Mouse (Mus musculus): ENCODE data around the gene Erfe. TPM values are rescaled to one million over a fixed set of nuclear protein-coding genes. Genes with fewer than 3 reads are reported as not detected.

Gene Erfe
- polyA plus RNA-seq, 1 experiment = 7.3 TPM

GRCm38 (mm10) chr1:91412286-91413029 lies 46.2 kb downstream of the Erfe start:
- H3ac ChIP-seq (ENCODE audit: control insufficient read depth, insufficient read length, low read depth) = peak overlapping the region; percentile 82
- no peaks in the 10 kb centered on the region for H3K27me3 ChIP-seq (ENCODE audit: control insufficient read depth, insufficient read depth, insufficient read length)
- H3K36me3 ChIP-seq (ENCODE audit: control insufficient read depth, insufficient read depth) = no peaks in the 10 kb centered on the region
- TF ChIP-seq FOSL1 (IDR thresholded peaks at IDR 0.05; ENCODE audit: insufficient read depth, low read length, poor library complexity, severe bottlenecking) (no peak), CEBPB (IDR thresholded peaks at IDR 0.05; ENCODE audit: low read depth) (no peak), MYOD1 (IDR thresholded peaks at IDR 0.05; ENCODE audit: control insufficient read depth, insufficient read length, low read depth) (no peak), MAX (IDR thresholded peaks at IDR 0.05) (no peak), USF1 (IDR thresholded peaks at IDR 0.05; ENCODE audit: low read depth) (no peak), MYOG (IDR thresholded peaks at IDR 0.05; ENCODE audit: control insufficient read depth, extremely low read depth, insufficient read length) (no peak), CTCF (IDR thresholded peaks at IDR 0.05; ENCODE audit: control insufficient read depth, insufficient read depth, insufficient read length) (no peak)
- H3K79me2 ChIP-seq (ENCODE audit: control insufficient read depth, insufficient read depth) = peaks cover 10% of the 10 kb centered on the region
- peak overlapping the region; percentile 72 for H3K4me3 ChIP-seq (ENCODE audit: insufficient read depth, poor library complexity, severe bottlenecking)
- H3K79me3 ChIP-seq (ENCODE audit: low read depth) = no peaks in the 10 kb centered on the region

GRCm38 (mm10) chr1:91413030-91413506 lies 46.8 kb downstream of the Erfe start:
- H3K4me3 ChIP-seq (ENCODE audit: insufficient read depth, poor library complexity, severe bottlenecking) = peak overlapping the region; percentile 72
- H3K27me3 ChIP-seq (ENCODE audit: control insufficient read depth, insufficient read depth, insufficient read length) = no peaks in the 10 kb centered on the region
- H3K36me3 ChIP-seq (ENCODE audit: control insufficient read depth, insufficient read depth) = no peaks in the 10 kb centered on the region
- no peaks in the 10 kb centered on the region for H3K79me3 ChIP-seq (ENCODE audit: low read depth)
- TF ChIP-seq USF1 (IDR thresholded peaks at IDR 0.05; ENCODE audit: low read depth) = no peak
- peak; percentile 51 for TF ChIP-seq MYOD1 (IDR thresholded peaks at IDR 0.05; ENCODE audit: control insufficient read depth, insufficient read length, low read depth)
- peak; percentile 24 for TF ChIP-seq MAX (IDR thresholded peaks at IDR 0.05)
- peaks cover 10% of the 10 kb centered on the region for H3K79me2 ChIP-seq (ENCODE audit: control insufficient read depth, insufficient read depth)
- peak overlapping the region; percentile 82 for H3ac ChIP-seq (ENCODE audit: control insufficient read depth, insufficient read length, low read depth)

- peaks cover 10% of the 10 kb centered on the region for H3K79me2 ChIP-seq (ENCODE audit: control insufficient read depth, insufficient read depth)
- H3K4me3 ChIP-seq (ENCODE audit: insufficient read depth, poor library complexity, severe bottlenecking) = peak overlapping the region; percentile 72
- H3K36me3 ChIP-seq (ENCODE audit: control insufficient read depth, insufficient read depth) = no peaks in the 10 kb centered on the region
- no peak for TF ChIP-seq MYOD1 (IDR thresholded peaks at IDR 0.05; ENCODE audit: control insufficient read depth, insufficient read length, low read depth)
- TF ChIP-seq FOSL1 (IDR thresholded peaks at IDR 0.05; ENCODE audit: insufficient read depth, low read length, poor library complexity, severe bottlenecking) = no peak
- no peak for TF ChIP-seq CEBPB (IDR thresholded peaks at IDR 0.05; ENCODE audit: low read depth)
- TF ChIP-seq MYOG (IDR thresholded peaks at IDR 0.05; ENCODE audit: control insufficient read depth, extremely low read depth, insufficient read length) = no peak
- no peak for TF ChIP-seq CTCF (IDR thresholded peaks at IDR 0.05; ENCODE audit: control insufficient read depth, insufficient read depth, insufficient read length)
- no peak for TF ChIP-seq USF1 (IDR thresholded peaks at IDR 0.05; ENCODE audit: low read depth)
- TF ChIP-seq MAX (IDR thresholded peaks at IDR 0.05) = no peak
- H3ac ChIP-seq (ENCODE audit: control insufficient read depth, insufficient read length, low read depth) = peak overlapping the region; percentile 47
- no peaks in the 10 kb centered on the region for H3K79me3 ChIP-seq (ENCODE audit: low read depth)
- no peaks in the 10 kb centered on the region for H3K27me3 ChIP-seq (ENCODE audit: control insufficient read depth, insufficient read depth, insufficient read length)
Measured at GRCm38 (mm10) chr1:91413536-91413897, 47.3 kb downstream of the Erfe start.

DNA sequence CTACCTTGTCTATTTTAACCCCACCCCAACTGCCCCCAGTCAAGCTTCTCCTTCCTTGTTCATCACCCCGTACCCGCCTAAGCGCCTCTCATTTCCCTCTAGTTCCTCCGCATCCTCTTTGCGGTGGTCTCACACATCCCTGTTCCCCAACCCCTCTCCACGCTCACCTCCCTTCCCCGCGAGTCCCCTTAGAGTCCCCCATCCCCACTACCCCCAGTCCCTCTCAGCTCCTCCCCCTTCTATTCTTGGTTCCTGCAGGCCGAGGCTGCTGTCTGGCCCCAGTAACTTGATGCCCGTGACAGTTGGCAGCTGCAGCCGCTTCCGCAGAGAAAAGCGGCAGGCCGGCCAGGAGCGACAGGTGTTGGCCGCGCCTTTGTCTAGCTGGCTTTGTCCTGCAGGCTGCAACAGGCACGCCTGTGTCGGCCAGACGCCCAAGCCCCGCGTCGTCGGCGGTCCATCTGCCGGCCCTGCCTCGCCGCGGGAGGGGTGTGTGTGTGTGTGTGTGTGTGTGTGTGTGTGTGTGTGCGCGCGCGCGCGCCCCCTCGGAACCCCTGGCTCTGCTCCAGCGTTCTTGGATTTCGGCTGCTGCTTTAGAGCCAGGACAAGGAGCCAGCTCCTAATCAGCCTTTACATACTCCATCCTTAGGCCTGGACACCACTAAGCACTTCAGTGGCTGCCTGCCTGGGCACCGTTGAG lies 47.8 kb downstream of the Erfe start, which contains the start of gene Hes6:
Gene Hes6, minus strand, starts transcription at position 141 of the 697 bp plus-strand sequence.
- TF ChIP-seq CTCF (IDR thresholded peaks at IDR 0.05; ENCODE audit: control insufficient read depth, insufficient read depth, insufficient read length) (no peak), USF1 (IDR thresholded peaks at IDR 0.05; ENCODE audit: low read depth) (no peak), MYOD1 (IDR thresholded peaks at IDR 0.05; ENCODE audit: control insufficient read depth, insufficient read length, low read depth) (peak; percentile 97), MYOG (IDR thresholded peaks at IDR 0.05; ENCODE audit: control insufficient read depth, extremely low read depth, insufficient read length) (no peak), MAX (IDR thresholded peaks at IDR 0.05) (peak; percentile 64), FOSL1 (IDR thresholded peaks at IDR 0.05; ENCODE audit: insufficient read depth, low read length, poor library complexity, severe bottlenecking) (no peak), CEBPB (IDR thresholded peaks at IDR 0.05; ENCODE audit: low read depth) (no peak)
- no peaks in the 10 kb centered on the region for H3K79me3 ChIP-seq (ENCODE audit: low read depth)
- no peaks in the 10 kb centered on the region for H3K36me3 ChIP-seq (ENCODE audit: control insufficient read depth, insufficient read depth)
- no peaks in the 10 kb centered on the region for H3K27me3 ChIP-seq (ENCODE audit: control insufficient read depth, insufficient read depth, insufficient read length)
- H3K79me2 ChIP-seq (ENCODE audit: control insufficient read depth, insufficient read depth) = peaks cover 10% of the 10 kb centered on the region
- peak within 1 kb of the TSS; percentile 82 for H3ac ChIP-seq (ENCODE audit: control insufficient read depth, insufficient read length, low read depth)
- peak within 1 kb of the TSS; percentile 72 for H3K4me3 ChIP-seq (ENCODE audit: insufficient read depth, poor library complexity, severe bottlenecking)

- no peak for TF ChIP-seq USF1 (IDR thresholded peaks at IDR 0.05; ENCODE audit: low read depth)
- no peak for TF ChIP-seq MAX (IDR thresholded peaks at IDR 0.05)
- TF ChIP-seq MYOD1 (IDR thresholded peaks at IDR 0.05; ENCODE audit: control insufficient read depth, insufficient read length, low read depth) = no peak
- TF ChIP-seq CEBPB (IDR thresholded peaks at IDR 0.05; ENCODE audit: low read depth) = no peak
- no peak for TF ChIP-seq MYOG (IDR thresholded peaks at IDR 0.05; ENCODE audit: control insufficient read depth, extremely low read depth, insufficient read length)
- TF ChIP-seq CTCF (IDR thresholded peaks at IDR 0.05; ENCODE audit: control insufficient read depth, insufficient read depth, insufficient read length) = no peak
- TF ChIP-seq FOSL1 (IDR thresholded peaks at IDR 0.05; ENCODE audit: insufficient read depth, low read length, poor library complexity, severe bottlenecking) = no peak
- Histone ChIP-seq H3K79me3 (ENCODE audit: low read depth) (no peaks in the 10 kb centered on the region), H3K36me3 (ENCODE audit: control insufficient read depth, insufficient read depth) (no peaks in the 10 kb centered on the region), H3ac (ENCODE audit: control insufficient read depth, insufficient read length, low read depth) (no peak overlapping the region), H3K79me2 (ENCODE audit: control insufficient read depth, insufficient read depth) (peaks cover 10% of the 10 kb centered on the region), H3K27me3 (ENCODE audit: control insufficient read depth, insufficient read depth, insufficient read length) (no peaks in the 10 kb centered on the region), H3K4me3 (ENCODE audit: insufficient read depth, poor library complexity, severe bottlenecking) (no peak overlapping the region)
Measured at GRCm38 (mm10) chr1:91414903-91415302, 48.7 kb downstream of the Erfe start.
